Mouse (Mus musculus): ENCODE data around the gene Cfap74. TPM values are rescaled to one million over a fixed set of nuclear protein-coding genes. Genes with fewer than 3 reads are reported as not detected.

Cfap74 gene
- 5.9 and 6.7 TPM in 2 replicates for polyA plus RNA-seq (2012; rRNA removed)

GRCm38 (mm10) chr4:155409058-155409776, at the start of gene Cfap74:
Cfap74 (plus strand) TSS chr4:155409190.

GRCm38 (mm10) chr4:155361303-155361791, 47.6 kb upstream of the Cfap74 start, which contains the start of gene Prkcz:
Prkcz (minus strand) TSS chr4:155361361.

GRCm38 (mm10) chr4:155397511-155398221, 11.3 kb upstream of the Cfap74 start, which contains the start of gene Gabrd:
Gabrd (minus strand) TSS chr4:155398112.

GRCm38 (mm10) chr4:155468952-155469351, 60.0 kb downstream of the Cfap74 start, which contains the start of gene Tmem52:
Tmem52 (plus strand) TSS chr4:155469114.

GRCm38 (mm10) chr4:155490990-155491504, 82.1 kb downstream of the Cfap74 start, which contains the start of gene Gnb1:
Gnb1 (plus strand) TSS chr4:155491361.

Other genes with a start within 250 kb of the Cfap74 start
- 40.8 and 44.8 TPM in 2 replicates for gene Ski, start 186.6 kb upstream of the Cfap74 start, polyA plus RNA-seq (2012; rRNA removed)
- 61.7 and 66.4 TPM in 2 replicates for gene Faap20, start 159.4 kb upstream of the Cfap74 start, polyA plus RNA-seq (2012; rRNA removed)
- 104 and 111 TPM in 2 replicates for gene Prkcz, start 47.8 kb upstream of the Cfap74 start, polyA plus RNA-seq (2012; rRNA removed)
- 4.1 and 4.6 TPM in 2 replicates for gene Gabrd, start 11.1 kb upstream of the Cfap74 start, polyA plus RNA-seq (2012; rRNA removed)
- 0.22 and 0.84 TPM in 2 replicates for gene Tmem52, start 59.9 kb downstream of the Cfap74 start, polyA plus RNA-seq (2012; rRNA removed)
- gene Gnb1, start 82.2 kb downstream of the Cfap74 start, polyA plus RNA-seq (2012; rRNA removed) = 962 and 1,024 TPM in 2 replicates
- gene Nadk, start 153.2 kb downstream of the Cfap74 start, polyA plus RNA-seq (2012; rRNA removed) = 89.3 and 90.4 TPM in 2 replicates
- gene Slc35e2, start 192.2 kb downstream of the Cfap74 start, polyA plus RNA-seq (2012; rRNA removed) = 14.9 and 15.4 TPM in 2 replicates
- 41.9 and 42.1 TPM in 2 replicates for gene Cdk11b, start 215.7 kb downstream of the Cfap74 start, polyA plus RNA-seq (2012; rRNA removed)
- not detected in 2 replicates for gene Gm10563, start 236.2 kb downstream of the Cfap74 start, polyA plus RNA-seq (2012; rRNA removed)
- gene Mmp23, start 244.2 kb downstream of the Cfap74 start, polyA plus RNA-seq (2012; rRNA removed) = 8.0 and 10.5 TPM in 2 replicates